Comparison of ENCODE assay signal across 9 mouse cellular contexts in genomic region chr16:23279879-23280741, GRCm38 (mm10). TPM values are rescaled to one million over a fixed set of nuclear protein-coding genes. Genes with fewer than 3 reads are reported as not detected.
DNase-seq lines count a peak whose midpoint lies in the region; ATAC-seq and TF ChIP-seq lines count a peak whose summit lies in the region.
"Had no signal": no experiment of that assay in that cellular context is flagged by ENCODE, and none has a peak within 500 bp of the region (broad histone marks: within the 10 kb centered on the region; RNA-seq: fewer than 3 reads in every experiment).

No protein-coding gene starts in this region.

- WGBS in limb, embryonic 11.5 days, result 65% methylated on average over 9 of the region's 9 CpGs
- WGBS in limb, embryonic 10.5 days, result 77% methylated on average over 9 of the region's 9 CpGs
- under 1% methylated on average over 9 of the region's 9 CpGs for WGBS in bone marrow, adult 2 months
- under 1% methylated on average over 9 of the region's 9 CpGs for WGBS in macrophage (ENCODE audit: missing documents)
- 6% methylated on average over 9 of the region's 9 CpGs for WGBS in thymus, adult 2 months
- WGBS in kidney, embryonic 16.5 days, result 76% methylated on average over 9 of the region's 9 CpGs

- H3K79me2 ChIP-seq in macrophage (ENCODE audit: inconsistent target), result no peaks in the 10 kb centered on the region

- no peak overlapping the region for H3K9ac ChIP-seq in limb, embryonic 11.5 days (ENCODE audit: low read length)
- no peak overlapping the region for H3K9ac ChIP-seq in kidney, embryonic 16.5 days (replicated peaks; ENCODE audit: low read length)
- H3K9ac ChIP-seq: midbrain, embryonic 13.5 days had no signal

- no peak overlapping the region for H3K27ac ChIP-seq in limb, embryonic 11.5 days (replicated peaks; ENCODE audit: low read depth, low read length)
- H3K27ac ChIP-seq in limb, embryonic 10.5 days, result no peak overlapping the region
- H3K27ac ChIP-seq in bone marrow, adult 2 months (ENCODE audit: control insufficient read depth, insufficient read depth, low read depth, low read length, poor library complexity), result peak overlapping the region; percentile 46
- H3K27ac ChIP-seq in macrophage, result peak overlapping the region; percentile 98
- peak overlapping the region; percentile 75 for H3K27ac ChIP-seq in thymus, adult 2 months (ENCODE audit: control insufficient read depth, insufficient read depth, low read length)
- no peak overlapping the region for H3K27ac ChIP-seq in kidney, embryonic 16.5 days (ENCODE audit: low read length)
- H3K27ac ChIP-seq: midbrain, embryonic 13.5 days had no signal

- no peak for ATAC-seq in limb, embryonic 11.5 days (ENCODE audit: insufficient number of reproducible peaks, low FRiP score, low TSS enrichment, low read depth)
- no peak for ATAC-seq in kidney, embryonic 16.5 days (ENCODE audit: low FRiP score, low TSS enrichment)
- ATAC-seq: midbrain, embryonic 13.5 days had no signal

- no peaks in the 10 kb centered on the region for H3K36me3 ChIP-seq in limb, embryonic 11.5 days (ENCODE audit: control insufficient read depth, insufficient read depth, low read length)
- H3K36me3 ChIP-seq in limb, embryonic 10.5 days, result peaks cover 23% of the 10 kb centered on the region
- H3K36me3 ChIP-seq in macrophage (ENCODE audit: inconsistent target), result no peaks in the 10 kb centered on the region
- no peaks in the 10 kb centered on the region for H3K36me3 ChIP-seq in thymus, adult 2 months (ENCODE audit: control insufficient read depth, insufficient read depth, low read length)
- H3K36me3 ChIP-seq in kidney, embryonic 16.5 days (ENCODE audit: insufficient read depth, low read length), result no peaks in the 10 kb centered on the region
- H3K36me3 ChIP-seq: midbrain, embryonic 13.5 days had no signal

- no peak overlapping the region for H3K4me2 ChIP-seq in limb, embryonic 11.5 days (ENCODE audit: low read depth, severe bottlenecking)
- H3K4me2 ChIP-seq in kidney, embryonic 16.5 days (replicated peaks; ENCODE audit: low read depth, low read length), result no peak overlapping the region
- H3K4me2 ChIP-seq: midbrain, embryonic 13.5 days had no signal

- no peak for TF ChIP-seq CTCF in bone marrow, adult 2 months (IDR thresholded peaks at IDR 0.05; ENCODE audit: control insufficient read depth, insufficient read depth, low read length)
- TF ChIP-seq CTCF in thymus, adult 2 months (IDR thresholded peaks at IDR 0.05; ENCODE audit: borderline replicate concordance, control insufficient read depth, extremely low read depth, insufficient read depth, low read length, poor library complexity), result no peak

- no peaks in the 10 kb centered on the region for H3K9me3 ChIP-seq in limb, embryonic 11.5 days (ENCODE audit: control insufficient read depth, low read length)
- no peaks in the 10 kb centered on the region for H3K9me3 ChIP-seq in limb, embryonic 10.5 days (replicated peaks)
- H3K9me3 ChIP-seq in kidney, embryonic 16.5 days (ENCODE audit: low read length), result no peaks in the 10 kb centered on the region
- H3K9me3 ChIP-seq: midbrain, embryonic 13.5 days had no signal

- H3K4me1 ChIP-seq in limb, embryonic 11.5 days (ENCODE audit: control insufficient read depth, insufficient read depth, low read length), result peaks cover 5% of the 10 kb centered on the region; the same call in 1 of the 2 replicates
- H3K4me1 ChIP-seq in limb, embryonic 10.5 days, result peaks cover 10% of the 10 kb centered on the region; the same call in 1 of the 2 replicates
- peaks cover 14% of the 10 kb centered on the region for H3K4me1 ChIP-seq in bone marrow, adult 2 months (ENCODE audit: control insufficient read depth, insufficient read depth, low read length)
- peaks cover 26% of the 10 kb centered on the region for H3K4me1 ChIP-seq in thymus, adult 2 months (replicated peaks; ENCODE audit: control insufficient read depth, insufficient read depth, low read length)
- H3K4me1 ChIP-seq in kidney, embryonic 16.5 days (ENCODE audit: insufficient read depth, low read length), result no peaks in the 10 kb centered on the region
- H3K4me1 ChIP-seq: midbrain, embryonic 13.5 days had no signal

- no peaks in the 10 kb centered on the region for H3K27me3 ChIP-seq in limb, embryonic 11.5 days (ENCODE audit: control insufficient read depth, insufficient read depth, low read length)
- H3K27me3 ChIP-seq in limb, embryonic 10.5 days (ENCODE audit: low read depth, poor library complexity, severe bottlenecking), result no peaks in the 10 kb centered on the region
- H3K27me3 ChIP-seq in thymus, adult 2 months (ENCODE audit: control insufficient read depth, insufficient read depth, low read length), result no peaks in the 10 kb centered on the region
- H3K27me3 ChIP-seq in kidney, embryonic 16.5 days (ENCODE audit: insufficient read depth, low read length), result no peaks in the 10 kb centered on the region
- H3K27me3 ChIP-seq: midbrain, embryonic 13.5 days had no signal

- H3K4me3 ChIP-seq in limb, embryonic 11.5 days (ENCODE audit: low read depth, low read length), result no peak overlapping the region
- H3K4me3 ChIP-seq in limb, embryonic 10.5 days, result no peak overlapping the region
- no peak overlapping the region for H3K4me3 ChIP-seq in bone marrow, adult 2 months (replicated peaks; ENCODE audit: control insufficient read depth, low read depth, low read length)
- peak overlapping the region; percentile 5; the same call in 1 of the 2 replicates for H3K4me3 ChIP-seq in macrophage (ENCODE audit: inconsistent target)
- H3K4me3 ChIP-seq in thymus, adult 2 months (ENCODE audit: control insufficient read depth, insufficient read depth, low read length), result 0 out of 2 replicates have a peak overlapping the region, but pooled peaks have one; percentile 6
- no peak overlapping the region for H3K4me3 ChIP-seq in kidney, embryonic 16.5 days (ENCODE audit: low read length)
- H3K4me3 ChIP-seq: midbrain, embryonic 13.5 days had no signal

- DNase-seq in limb, embryonic 11.5 days (ENCODE audit: low spot score), result peak; percentile 25
- no peak for DNase-seq in limb, embryonic 10.5 days (ENCODE audit: low spot score)
- DNase-seq in thymus, adult 2 months, result peak; percentile 68
- no peak for DNase-seq in cerebellum, adult 18-20 months
- no peak for DNase-seq in testis, postnatal 10 days (ENCODE audit: low spot score)

- no peak for TF ChIP-seq POLR2A in bone marrow, adult 2 months (IDR thresholded peaks at IDR 0.05; ENCODE audit: borderline replicate concordance, control insufficient read depth, low read depth, low read length)
- no peak for TF ChIP-seq POLR2A in thymus, adult 2 months (IDR thresholded peaks at IDR 0.05; ENCODE audit: control insufficient read depth, extremely low read depth, insufficient read depth, low read length, poor library complexity)

RNA-seq across cellular contexts. Expression of gene St6gal1, which starts 55.6 kb away (rescaled TPM):
- 29.1 and 30.4 TPM in 2 replicates for polyA plus RNA-seq in limb, embryonic 11.5 days (2014; fragmentation: Nextera tagmentation; extraction: Ambion mirVana)
- polyA plus RNA-seq in limb, embryonic 10.5 days (2016; fragmentation: Nextera tagmentation; extraction: Ambion mirVana), result 23.8 and 26.7 TPM in 2 replicates
- polyA plus RNA-seq in bone marrow, adult 2 months (2011; ENCODE audit: insufficient read depth, insufficient read length, low replicate concordance, missing spikeins), result 3.6 and 8.7 TPM in 2 replicates
- 10 to 100 TPM in 12 of 26 experiments, 1 to 10 TPM in 12, under 1 TPM in 2; 0.26 to 52.6 (median 8.3) TPM for total RNA-seq in macrophage (2018; cell fraction: chromatin; rRNA removed)
- total RNA-seq in macrophage (2018; cell fraction: cytosol; rRNA removed), result 10 to 100 TPM in 16 of 26 experiments, 1 to 10 TPM in 10; 5.6 to 72.7 (median 28.0) TPM
- 10 to 100 TPM in 16 of 26 experiments, 1 to 10 TPM in 10; 6.9 to 68.1 (median 19.1) TPM for total RNA-seq in macrophage (2018; cell fraction: nucleus; rRNA removed)
- 24.0 to 59.9 TPM (median 43.6 TPM) in 3 replicates for polyA plus RNA-seq in macrophage (2018)
- 30.7 and 33.2 TPM in 2 replicates for polyA plus RNA-seq in thymus, adult 2 months (2012; rRNA removed)
- 25.9 and 26.0 TPM in 2 replicates for polyA plus RNA-seq in kidney, embryonic 16.5 days (2015; fragmentation: Nextera tagmentation; extraction: Ambion mirVana)

Comparison
In these comparisons a context has a peak if more than half of its experiments do, and no peak if none do; other contexts are left out.
1. DNase-seq: peak in limb, embryonic 11.5 days (single experiment) and thymus, adult 2 months (single experiment); none in limb, embryonic 10.5 days (single experiment), cerebellum, adult 18-20 months (0 of 2) and testis, postnatal 10 days (single experiment).
2. H3K27ac ChIP-seq: peak in bone marrow, adult 2 months (single experiment), macrophage (single experiment) and thymus, adult 2 months (single experiment); none in limb, embryonic 11.5 days (single experiment), limb, embryonic 10.5 days (single experiment) and kidney, embryonic 16.5 days (single experiment).
3. H3K4me3 ChIP-seq: peak in macrophage (single experiment) and thymus, adult 2 months (single experiment); none in limb, embryonic 11.5 days (single experiment), limb, embryonic 10.5 days (single experiment), bone marrow, adult 2 months (single experiment) and kidney, embryonic 16.5 days (single experiment).